Mouse (Mus musculus) bone marrow macrophage, adult 2 months (primary cell): ENCODE results near the gene Zfp831. TPM values are rescaled to one million over a fixed set of nuclear protein-coding genes. Genes with fewer than 3 reads are reported as not detected.

Experiments
- H3K27ac ChIP-seq: 2 replicates; pipeline ENCODE4 v1.5.1; 2012; ENCODE audit warnings: low read depth, low read length; ENCODE audit not compliant: insufficient read depth
- H3K4me1 ChIP-seq: 2 replicates; pipeline ENCODE4 v1.6.1; 2012; ENCODE audit warnings: low read length; ENCODE audit not compliant: control insufficient read depth, insufficient read depth
- H3K4me3 ChIP-seq: 2 replicates; pipeline ENCODE4 v1.5.1; 2012; ENCODE audit warnings: mild to moderate bottlenecking, low read length, moderate library complexity; ENCODE audit not compliant: insufficient read depth
- CTCF ChIP-seq: IDR thresholded peaks from 2 replicates; pipeline ENCODE4 v1.5.1; 2012; ENCODE audit warnings: low read depth, mild to moderate bottlenecking, low read length, moderate library complexity
- POLR2A ChIP-seq: IDR thresholded peaks from 2 replicates; pipeline ENCODE4 v1.6.1; 2012; ENCODE audit warnings: mild to moderate bottlenecking, low read depth, low read length, borderline replicate concordance
- polyA plus RNA-seq: library from polyadenylated mRNA; stranded (reverse); fragments of >200 nt; gene quantifications from 2 replicates; pipeline ENCODE4 v1.2.4, GENCODE M21; 2012; ENCODE audit not compliant: missing spikeins, insufficient read depth, insufficient read length

Gene Zfp831
- polyA plus RNA-seq, 1 experiment = not detected

DNA sequence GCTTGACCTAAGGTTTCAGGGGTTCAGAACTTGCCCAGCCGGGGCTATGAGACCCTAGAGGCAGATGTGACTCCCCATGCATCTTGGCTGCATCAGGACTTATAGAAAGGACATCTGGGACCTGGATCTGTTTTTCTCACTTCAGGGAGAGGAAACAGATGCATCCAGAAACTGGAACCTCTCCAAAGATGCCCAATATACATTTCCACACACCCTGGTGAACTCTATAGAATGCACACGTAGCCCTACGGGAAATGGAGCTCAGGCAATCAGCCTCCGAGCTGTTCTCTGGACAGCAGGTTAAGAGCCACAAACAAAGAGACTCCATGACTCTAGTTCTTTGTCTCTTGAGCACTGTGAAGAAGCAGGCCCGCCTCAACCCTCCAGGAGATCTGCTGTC is 37.0 kb upstream of the Zfp831 start:
- Histone ChIP-seq H3K27ac (no peak overlapping the region), H3K4me1 (no peaks in the 10 kb centered on the region), H3K4me3 (no peak overlapping the region)
- TF ChIP-seq CTCF (no peak), POLR2A (no peak)

GRCm38 (mm10) chr2:174609892-174610291 is 33.4 kb upstream of the Zfp831 start:
- no peak for TF ChIP-seq POLR2A
- no peak for TF ChIP-seq CTCF
- no peak overlapping the region for H3K27ac ChIP-seq
- peaks cover 4% of the 10 kb centered on the region for H3K4me1 ChIP-seq
- no peak overlapping the region for H3K4me3 ChIP-seq

DNA sequence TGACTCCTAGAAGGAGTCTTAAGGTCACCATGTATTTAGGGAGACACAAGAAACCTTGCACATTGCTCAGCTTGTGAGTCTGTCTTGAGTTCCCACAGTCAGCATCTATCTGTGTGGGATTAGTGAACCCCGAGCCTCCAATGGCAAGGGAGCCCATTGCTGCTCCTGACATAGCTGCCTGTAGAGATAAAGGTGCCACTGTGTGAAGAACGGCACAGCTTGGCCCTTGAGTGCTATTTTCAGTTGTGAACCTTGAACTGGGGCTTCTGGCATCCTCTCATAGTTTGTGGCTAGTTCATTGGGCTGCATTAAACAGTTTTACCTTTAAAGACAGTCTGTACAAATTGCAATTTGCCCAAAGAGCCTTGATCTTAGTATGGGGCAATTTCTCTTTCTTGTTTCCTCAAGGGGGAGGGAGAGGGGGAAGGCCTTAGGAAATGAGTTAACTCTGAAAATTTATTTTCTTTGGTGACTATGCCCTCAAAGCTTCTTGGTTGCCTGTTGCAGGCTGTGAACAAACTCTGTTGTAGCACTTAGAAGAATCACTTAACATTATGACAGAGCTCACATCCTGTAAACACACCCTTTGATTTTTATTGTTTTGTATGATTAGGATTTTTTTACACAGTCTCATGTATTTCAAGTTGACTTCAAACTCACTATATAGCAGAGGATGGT is 30.8 kb upstream of the Zfp831 start:
- TF ChIP-seq CTCF (no peak), POLR2A (no peak)
- H3K27ac ChIP-seq = no peak overlapping the region
- H3K4me3 ChIP-seq = no peak overlapping the region
- H3K4me1 ChIP-seq = peaks cover 4% of the 10 kb centered on the region

DNA sequence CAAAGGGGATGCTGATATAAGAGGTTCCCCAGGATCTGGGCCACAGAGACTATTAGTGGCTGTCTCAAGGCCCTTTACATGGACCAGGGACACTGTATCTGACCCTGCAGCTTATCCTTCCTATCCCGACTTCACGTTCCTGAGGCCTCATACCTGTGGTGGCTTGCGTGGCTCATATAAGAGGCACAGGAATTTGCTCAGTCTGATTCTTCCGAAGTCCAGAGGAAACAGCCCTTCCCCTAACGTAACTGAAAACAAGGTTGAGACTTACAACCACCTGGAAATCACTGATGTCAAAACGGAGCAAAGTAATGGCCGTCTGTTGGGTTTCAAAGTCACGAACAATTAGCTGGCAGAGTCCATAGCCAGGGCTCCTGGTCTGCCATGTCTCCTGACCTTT is 30.1 kb upstream of the Zfp831 start:
- Histone ChIP-seq H3K27ac (no peak overlapping the region), H3K4me1 (peaks cover 4% of the 10 kb centered on the region), H3K4me3 (no peak overlapping the region)
- TF ChIP-seq CTCF (no peak), POLR2A (no peak)

DNA sequence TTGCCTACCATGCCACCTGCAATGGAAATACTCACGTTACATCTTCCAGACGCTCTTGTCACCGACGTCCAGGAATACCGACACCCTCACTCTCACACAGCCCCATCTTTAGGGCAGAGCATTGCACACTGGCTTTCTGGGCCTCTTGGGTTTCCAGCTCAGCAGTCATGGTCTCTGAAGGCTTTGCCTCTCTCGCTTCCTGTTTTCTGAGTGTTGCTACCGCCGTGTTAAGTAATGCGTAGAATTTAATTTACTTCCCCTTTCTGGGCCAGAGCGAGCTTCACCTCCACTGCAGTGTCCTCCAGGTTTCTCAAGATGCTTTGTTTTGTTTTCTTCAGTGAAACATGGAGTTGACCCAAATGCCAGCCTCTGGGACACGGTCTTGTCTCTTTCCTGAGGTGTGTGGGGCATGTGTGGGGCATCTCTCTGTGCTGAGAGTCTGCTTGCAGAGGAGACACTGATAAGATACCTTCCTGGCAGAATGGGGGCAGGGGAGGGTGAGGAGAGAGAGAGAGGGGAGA is 29.4 kb upstream of the Zfp831 start:
- H3K27ac ChIP-seq = no peak overlapping the region
- TF ChIP-seq CTCF = no peak
- TF ChIP-seq POLR2A = no peak

DNA sequence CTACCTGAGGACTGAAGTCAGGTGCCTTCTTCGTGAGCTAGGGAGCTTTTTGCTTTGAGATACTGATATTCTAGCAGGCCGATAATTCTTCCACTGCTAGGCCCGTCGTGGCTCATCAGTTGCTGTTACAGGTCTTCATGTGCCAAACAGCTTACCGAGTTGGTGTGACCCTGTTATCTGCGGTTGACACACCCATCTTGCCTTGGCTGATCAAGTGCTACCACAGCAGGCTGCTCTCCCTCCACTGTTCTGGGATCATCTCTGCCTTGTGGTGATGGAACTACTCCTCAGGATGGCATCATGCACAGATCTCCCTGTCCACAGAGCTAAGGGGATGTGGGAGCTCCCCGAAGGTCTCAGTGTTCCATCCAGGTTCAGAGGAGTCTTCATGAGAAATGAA is 21.5 kb upstream of the Zfp831 start:
- no peak overlapping the region for H3K27ac ChIP-seq
- TF ChIP-seq POLR2A = no peak
- no peak for TF ChIP-seq CTCF
- H3K4me3 ChIP-seq = no peak overlapping the region
- no peaks in the 10 kb centered on the region for H3K4me1 ChIP-seq

More for the DNA sequence above, 29.4 kb upstream of the Zfp831 start:
- H3K4me1 ChIP-seq = peaks cover 4% of the 10 kb centered on the region
- H3K4me3 ChIP-seq = no peak overlapping the region

DNA sequence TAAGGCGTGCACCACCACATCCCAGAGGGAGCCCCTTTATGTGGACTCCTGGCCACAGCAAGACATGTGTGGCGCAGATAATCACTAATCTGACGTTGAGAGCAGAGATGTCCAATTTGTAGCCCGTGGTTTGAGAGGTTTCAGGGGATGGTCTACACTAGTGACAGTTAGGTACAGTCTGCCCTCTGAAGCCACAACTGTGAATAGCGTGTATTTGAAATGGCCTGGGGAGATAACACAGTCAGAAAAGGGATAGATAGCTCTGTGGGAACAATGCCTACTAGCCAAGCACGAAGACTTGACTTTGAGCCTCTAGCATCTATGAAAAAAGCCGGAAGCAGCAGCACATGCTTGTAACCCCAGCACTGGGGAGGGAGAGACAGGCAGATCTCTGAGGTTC is 18.9 kb upstream of the Zfp831 start:
- Histone ChIP-seq H3K27ac (no peak overlapping the region), H3K4me1 (no peaks in the 10 kb centered on the region), H3K4me3 (no peak overlapping the region)
- no peak for TF ChIP-seq CTCF
- TF ChIP-seq POLR2A = no peak

- Histone ChIP-seq H3K27ac (no peak overlapping the region), H3K4me3 (no peak overlapping the region), H3K4me1 (no peaks in the 10 kb centered on the region)
- TF ChIP-seq CTCF = no peak
- TF ChIP-seq POLR2A = no peak
Observed at GRCm38 (mm10) chr2:174627021-174627420, 16.3 kb upstream of the Zfp831 start.

- Histone ChIP-seq H3K4me1 (no peaks in the 10 kb centered on the region), H3K4me3 (no peak overlapping the region), H3K27ac (no peak overlapping the region)
- TF ChIP-seq CTCF = no peak
- TF ChIP-seq POLR2A = no peak
Observed at GRCm38 (mm10) chr2:174629299-174629850, 14.0 kb upstream of the Zfp831 start.

DNA sequence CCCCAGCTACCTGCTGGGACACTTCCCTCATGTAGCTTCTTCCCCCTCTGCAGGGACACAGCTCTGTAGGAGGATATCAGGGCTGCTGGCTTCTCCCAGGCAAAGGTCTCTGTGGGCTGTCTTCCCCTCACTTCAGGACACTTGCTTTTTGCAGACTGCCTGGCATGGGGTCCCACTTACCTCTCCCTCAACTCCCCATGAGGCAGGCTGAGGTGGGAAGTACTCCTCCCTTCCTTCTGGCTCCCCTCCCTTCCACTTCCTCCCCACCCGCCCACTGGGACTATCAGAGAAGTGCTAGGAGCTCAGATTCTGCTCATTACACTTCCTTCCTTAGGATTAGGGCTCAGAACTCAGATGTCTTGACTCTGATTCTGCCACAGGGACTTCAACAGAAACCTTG is 6.6 kb upstream of the Zfp831 start:
- H3K4me1 ChIP-seq = no peaks in the 10 kb centered on the region
- no peak for TF ChIP-seq CTCF
- TF ChIP-seq POLR2A = no peak
- H3K4me3 ChIP-seq = no peak overlapping the region
- H3K27ac ChIP-seq = no peak overlapping the region
